Mouse (Mus musculus) lung, postnatal 25 days (tissue): ENCODE measurements around the gene Zfp536.

Experiments
- DNase-seq: peaks from one replicate; pipeline ENCODE4 v3.0.0; 2022; ENCODE audit warnings: low spot score

The Zfp536 gene

GRCm38 (mm10) chr7:37773312-37773702 lies at the start of gene Zfp536:
Zfp536 (minus strand) TSS chr7:37773641.
- DNase-seq = no peak

DNA sequence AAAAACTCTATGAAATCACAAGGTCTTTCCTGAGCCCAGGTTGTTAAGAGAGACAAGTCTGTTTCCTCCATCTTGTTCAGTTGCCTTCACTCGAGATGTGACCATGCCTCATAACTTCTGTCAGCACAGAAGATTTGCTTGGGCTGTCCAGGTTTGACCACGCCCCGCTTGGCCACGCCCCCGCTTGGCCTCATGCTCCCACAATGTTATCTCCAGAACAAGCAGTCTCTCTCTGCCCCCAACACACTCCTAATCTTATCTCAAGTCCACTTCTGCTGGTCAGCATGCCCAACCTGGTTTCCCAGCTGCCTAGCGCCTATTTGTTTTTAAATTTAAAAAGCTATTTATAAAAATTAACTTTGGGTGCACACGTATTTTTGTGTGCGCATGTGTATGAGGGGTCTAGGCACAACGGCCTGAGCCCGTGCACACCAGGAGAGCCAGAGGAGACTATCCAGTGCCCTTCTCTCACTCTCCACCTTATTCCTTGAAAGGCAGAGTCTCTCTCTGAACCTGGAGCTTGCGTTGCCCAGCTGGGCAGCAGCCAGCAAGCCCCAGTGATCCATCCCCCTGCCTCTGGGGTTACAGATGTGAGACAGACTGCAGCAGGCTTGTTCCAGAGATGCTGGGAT lies 47.3 kb upstream of the Zfp536 start:
- no peak for DNase-seq

DNA sequence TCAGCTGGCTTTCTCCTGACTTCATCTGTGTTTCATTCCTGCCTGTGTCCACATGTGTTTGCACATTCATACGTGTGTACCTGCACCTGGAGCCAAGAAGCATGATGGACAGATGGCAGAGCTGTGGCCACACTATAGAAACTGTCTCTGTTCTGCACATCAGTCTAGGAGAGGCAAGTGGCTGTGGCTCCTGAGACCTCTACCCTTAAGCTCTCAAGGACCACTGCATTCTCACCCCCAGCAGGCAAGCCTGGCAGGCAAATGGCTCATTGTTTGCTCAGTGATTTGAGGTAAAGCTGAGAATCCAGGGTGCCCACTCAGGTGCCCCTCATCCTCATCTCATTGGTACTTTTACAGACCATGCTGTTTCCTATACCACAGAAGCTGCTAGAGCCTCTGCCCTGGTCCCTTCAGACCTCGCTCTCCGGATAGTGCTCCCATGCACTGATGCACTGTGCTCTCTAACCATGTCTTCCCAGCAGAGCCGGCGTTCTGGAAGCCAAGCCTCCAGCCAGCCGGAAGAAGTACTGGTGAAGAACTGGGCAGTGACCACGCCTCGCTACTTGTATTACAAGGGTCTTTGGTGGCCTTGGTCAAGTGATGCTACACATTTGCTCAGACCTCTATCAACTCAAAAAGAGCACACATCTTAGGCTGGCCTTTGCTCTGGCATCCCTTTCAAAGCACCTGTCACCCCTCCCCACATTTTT lies 45.3 kb upstream of the Zfp536 start:
- DNase-seq = no peak

- DNase-seq = no peak
These were observed 43.5 kb upstream of the Zfp536 start for GRCm38 (mm10) chr7:37816901-37817300.

GRCm38 (mm10) chr7:37814844-37815406 lies 41.5 kb upstream of the Zfp536 start:
- no peak for DNase-seq

DNA sequence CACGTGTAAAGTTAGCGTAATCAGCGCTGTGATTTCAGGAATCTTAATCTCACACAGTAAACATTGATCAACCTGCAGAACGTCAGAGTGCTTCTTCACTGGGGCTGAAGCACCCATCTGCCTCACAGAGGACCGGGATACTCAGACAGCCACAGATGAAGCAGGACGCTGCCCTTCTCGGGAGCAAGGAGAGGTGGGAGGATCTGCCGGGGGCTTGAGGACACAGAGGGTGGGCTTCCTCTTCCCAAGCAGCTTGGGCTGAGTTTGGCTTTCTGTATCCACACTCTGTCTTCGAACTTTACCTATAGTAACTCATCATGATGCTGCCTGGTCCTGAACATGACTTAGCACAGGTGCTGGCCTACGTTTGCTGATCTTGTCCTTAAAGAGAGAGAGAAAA lies 40.2 kb upstream of the Zfp536 start:
- DNase-seq = no peak

DNA sequence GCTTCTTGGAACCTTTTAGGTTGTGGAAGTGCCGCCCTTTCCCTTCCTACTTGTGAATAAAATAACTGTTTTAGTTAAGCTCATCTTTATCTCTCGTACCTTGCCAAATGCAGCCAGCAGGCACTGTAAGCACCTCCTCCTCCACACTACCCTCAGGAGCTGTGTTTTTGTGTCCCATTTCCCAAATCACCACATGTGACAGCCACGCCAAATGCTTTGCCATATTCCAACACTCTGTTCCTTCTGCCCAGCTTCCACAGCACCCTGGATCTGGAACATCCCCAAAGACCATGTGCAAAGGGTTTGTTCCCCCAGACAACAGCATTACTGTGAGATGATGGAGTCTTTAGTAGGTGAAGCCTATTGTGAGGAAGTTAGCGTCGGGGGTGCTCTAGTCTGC lies 36.5 kb upstream of the Zfp536 start:
- DNase-seq = no peak

DNA sequence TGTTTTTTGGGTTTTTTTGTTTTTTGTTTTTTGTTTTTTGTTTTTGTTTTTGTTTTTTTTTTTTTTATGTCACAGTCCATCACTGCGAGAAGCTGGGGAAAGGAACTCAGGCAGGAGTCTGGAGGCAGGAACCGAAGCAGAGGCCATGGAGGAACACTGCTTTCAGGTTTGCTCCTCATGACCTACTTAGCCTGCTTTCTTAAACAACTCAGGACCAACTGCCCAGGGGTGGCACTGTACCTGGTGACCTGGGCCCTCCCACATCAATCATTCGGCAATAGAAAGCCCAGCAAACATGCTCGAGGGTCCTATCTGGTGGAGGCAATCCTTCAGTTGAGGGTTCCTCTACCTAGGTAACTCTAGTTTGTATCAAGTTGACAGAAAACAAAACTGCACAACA lies 35.6 kb upstream of the Zfp536 start:
- DNase-seq = no peak

- no peak for DNase-seq
These were observed 27.7 kb upstream of the Zfp536 start for GRCm38 (mm10) chr7:37801160-37801559.

- no peak for DNase-seq
These were observed 15.3 kb upstream of the Zfp536 start for GRCm38 (mm10) chr7:37788721-37789120.

DNA sequence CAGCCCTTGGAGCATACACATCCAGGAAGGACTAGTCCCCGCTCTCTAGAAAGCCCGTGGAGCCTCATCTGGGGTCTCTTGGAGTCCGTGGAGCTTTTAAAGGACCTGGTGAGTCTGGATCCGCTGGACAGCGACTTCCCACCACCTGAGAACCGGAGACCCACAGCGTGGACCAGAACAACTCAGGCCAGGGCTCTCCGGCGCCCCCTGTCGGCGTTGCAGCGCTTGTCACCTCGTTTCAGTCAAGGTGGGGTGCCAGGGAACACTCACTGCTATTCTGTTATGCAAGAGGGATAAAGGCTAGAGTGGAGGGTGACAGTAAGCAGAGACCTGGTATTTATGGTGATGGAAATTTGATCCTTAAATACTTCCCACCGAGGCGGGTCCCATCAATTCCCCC lies 2.1 kb upstream of the Zfp536 start:
- peak; percentile 27 for DNase-seq

DNA sequence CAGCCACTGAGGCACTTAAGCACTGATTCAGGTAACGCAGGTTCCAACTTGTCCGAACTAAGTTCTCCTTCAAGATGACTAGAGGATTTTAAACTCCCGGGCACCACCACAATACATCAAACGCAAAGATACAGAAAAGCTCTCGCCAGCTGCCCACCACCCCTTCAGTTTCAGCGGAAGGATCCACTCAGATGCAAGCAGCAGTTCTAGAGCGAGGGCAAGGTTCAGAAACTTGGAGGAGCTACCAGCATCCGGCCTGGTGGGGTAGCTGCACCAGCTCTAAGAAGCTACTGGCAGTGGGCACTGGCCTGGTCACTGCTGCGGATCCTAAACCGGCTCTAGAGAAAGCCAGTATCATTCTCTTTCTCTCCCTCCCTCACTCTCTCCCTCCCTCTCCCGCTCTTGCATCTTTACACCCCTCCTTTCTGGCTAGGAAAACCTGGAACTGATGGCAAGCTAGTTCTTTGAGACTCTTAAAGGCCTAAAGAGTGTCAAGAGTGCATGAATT lies 1.1 kb upstream of the Zfp536 start:
- DNase-seq = no peak

- no peak for DNase-seq
These were observed 465 bp upstream of the Zfp536 start for GRCm38 (mm10) chr7:37773906-37774305.

GRCm38 (mm10) chr7:37772376-37773311 lies 797 bp downstream of the Zfp536 start:
- no peak for DNase-seq

DNA sequence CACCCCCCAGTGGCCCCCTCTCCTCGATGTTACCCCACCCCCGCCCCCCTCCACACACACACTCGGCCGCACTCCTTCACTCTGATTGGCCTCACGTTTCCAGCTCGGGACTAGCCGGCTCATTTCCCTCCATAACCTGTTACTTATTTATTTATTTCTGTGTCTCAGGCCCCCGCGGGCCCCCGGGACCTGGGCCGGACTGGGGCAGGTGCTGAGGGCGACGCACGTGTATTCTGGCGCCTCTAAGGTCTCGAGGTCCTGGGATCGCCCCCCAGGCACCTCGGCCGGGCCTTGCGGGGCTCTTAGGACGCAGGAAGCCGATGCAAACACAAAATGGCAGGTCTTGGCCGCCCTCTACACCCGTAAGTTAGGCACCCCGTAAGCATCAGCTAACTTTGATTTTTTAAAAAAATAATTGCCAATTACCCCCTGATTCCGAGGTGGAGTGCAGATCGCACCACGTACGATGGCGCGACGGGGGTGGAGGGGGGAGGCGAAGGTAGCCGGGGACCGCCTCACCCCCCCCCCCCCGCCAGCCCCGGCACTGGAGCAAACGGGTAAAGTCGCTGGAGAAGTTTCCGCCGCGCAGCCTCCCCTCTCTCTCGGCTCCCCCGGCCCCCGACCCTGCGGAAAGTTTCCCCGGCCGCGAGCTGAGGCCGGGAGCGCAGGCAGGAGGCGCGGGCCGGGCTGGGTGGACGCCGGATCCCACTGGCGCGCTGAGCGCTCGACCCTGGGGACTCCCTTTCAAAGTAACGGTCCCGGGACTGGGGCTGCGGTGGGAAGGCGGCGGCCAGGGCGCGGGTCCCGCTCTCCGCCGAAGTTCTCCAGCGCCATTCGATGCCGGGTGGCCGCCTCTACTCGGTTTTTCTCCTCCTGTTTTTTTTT lies 1.7 kb downstream of the Zfp536 start:
- DNase-seq = no peak

DNA sequence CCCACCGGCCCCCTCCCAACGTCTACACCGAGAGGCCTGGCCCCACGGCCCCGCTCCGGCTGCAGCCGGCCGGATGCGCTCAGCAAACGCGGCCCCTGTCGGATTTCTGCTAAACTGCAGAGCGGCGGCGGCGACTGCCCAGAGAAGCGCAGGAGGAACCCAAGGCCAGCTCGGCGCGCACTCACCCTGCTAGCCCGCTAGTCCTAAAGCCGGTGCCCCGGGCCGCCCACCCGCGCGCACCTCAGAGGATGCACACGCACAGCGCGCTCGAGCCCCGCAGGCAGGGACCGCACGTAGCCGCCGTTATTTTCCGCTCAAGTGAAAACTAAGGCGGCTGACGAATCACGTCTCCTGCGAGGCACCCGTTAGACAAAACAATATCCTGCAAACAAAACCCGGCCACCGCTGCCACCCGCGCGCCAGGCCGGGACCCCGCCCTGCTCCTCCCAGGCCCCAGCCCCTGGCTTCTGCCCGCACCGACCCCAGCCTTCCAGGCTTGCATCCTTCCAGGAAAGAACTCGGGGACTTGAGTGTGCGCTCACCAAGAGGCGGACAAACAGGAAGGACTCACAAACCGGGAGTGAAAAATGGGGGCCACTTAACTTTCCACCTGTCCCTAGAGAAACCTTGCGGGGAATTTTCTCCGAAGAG lies 2.9 kb downstream of the Zfp536 start:
- peak; percentile 26 for DNase-seq

DNA sequence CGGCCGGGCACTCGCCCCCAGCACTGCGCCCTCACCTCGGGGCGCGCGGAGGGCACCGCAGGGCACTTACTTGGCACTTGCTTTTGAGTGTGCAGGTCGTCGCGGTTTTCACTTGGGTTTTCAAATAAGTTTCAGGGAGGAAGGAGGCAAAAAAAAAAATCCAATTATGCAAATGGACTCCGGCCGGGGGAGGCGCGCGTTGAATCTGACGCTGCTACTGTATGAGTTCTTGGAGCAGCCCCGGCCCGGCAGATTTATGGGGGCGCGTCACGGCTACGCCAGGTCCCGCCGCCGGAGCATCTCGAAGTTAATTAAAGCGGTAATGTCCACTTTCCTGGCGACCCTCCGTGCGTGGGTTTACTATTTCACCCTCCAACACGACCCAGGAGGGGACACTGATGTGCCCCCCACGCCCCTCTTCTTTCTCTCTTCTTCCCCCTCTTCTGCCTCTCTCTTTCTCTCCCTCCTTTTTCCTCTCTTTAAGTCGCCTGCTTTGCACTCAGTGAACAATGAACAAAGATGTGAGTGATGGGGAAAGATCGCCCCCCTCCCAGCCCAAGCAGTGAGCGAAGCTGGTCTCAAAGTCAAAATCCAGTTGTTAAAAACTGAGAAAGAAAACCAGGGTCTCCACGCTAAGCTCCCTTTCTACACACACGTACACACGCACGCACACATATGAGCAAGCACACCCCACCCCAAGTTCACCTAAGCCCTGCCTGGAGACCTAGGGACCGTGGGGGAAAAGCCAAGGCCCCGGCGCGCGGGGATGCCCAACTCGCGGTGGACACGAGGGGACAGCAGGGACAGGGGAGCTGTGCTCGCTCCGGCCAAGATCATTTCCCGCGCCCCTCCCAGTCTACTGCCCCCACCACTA lies 3.7 kb downstream of the Zfp536 start:
- no peak for DNase-seq

DNA sequence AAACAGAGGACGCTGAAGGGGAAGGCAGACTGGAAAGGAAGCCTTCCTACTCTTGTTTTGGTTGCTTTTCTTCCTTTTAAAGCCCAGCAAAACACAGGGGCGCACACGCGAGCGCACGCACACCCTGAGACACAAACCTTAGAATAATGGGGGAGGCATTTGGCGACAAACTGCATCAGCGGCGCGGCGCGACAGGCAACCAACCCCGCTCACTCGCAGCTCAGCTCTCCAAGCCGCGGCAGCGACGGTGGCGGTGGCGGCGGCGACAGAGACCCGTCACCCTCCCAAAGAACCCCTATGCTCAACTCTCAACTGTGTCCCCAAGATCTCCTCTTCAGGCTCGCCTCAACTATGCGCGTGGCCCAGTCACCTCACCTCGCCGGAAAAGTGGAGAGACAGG lies 4.4 kb downstream of the Zfp536 start:
- no peak for DNase-seq

DNA sequence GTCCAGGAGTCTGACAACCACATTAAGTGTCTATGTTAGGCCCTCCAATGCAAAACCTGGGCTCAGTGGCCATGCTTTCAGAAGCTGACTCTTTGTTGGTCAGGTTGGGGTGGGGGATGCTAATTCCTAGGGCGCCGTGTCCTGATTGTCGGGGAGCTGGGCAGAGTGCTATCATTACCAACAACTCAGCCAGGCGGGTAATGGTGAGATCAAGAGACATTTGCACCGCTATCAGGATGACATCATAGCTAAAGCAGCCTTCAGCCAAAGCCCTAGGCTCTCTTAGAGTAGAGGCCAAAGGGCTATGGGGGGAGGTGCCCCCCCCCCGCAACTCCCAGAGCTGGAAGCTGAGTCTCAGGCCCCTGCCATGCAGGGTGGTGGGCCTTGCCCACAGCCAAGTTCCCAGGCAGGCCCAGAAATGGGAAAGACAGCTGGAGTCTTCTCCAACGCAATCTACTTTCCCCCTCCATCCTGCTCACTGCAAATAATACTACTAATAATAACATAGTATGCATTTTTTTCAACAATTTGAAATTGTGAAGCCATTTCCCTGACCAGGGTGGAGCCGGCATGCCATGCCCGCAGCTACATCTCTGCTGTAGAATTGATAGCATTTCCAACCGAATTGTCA lies 5.0 kb downstream of the Zfp536 start:
- DNase-seq = no peak
